Mouse (Mus musculus) stomach, embryonic 15.5 days (tissue): ENCODE data around the gene Thsd7b. TPM values are rescaled to one million over a fixed set of nuclear protein-coding genes. Genes with fewer than 3 reads are reported as not detected.

Experiments used
- ATAC-seq: fragments of 200-750 bp; cut with Nextera tagmentation; 2 replicates; pipeline ENCODE4 v1.8.0; 2017; ENCODE audit warnings: low read depth, moderate number of reproducible peaks, moderate TSS enrichment; ENCODE audit not compliant: insufficient read depth, low FRiP score
- H3K27ac ChIP-seq: fragments of 300-500 bp; sonication (generic); 2 replicates; pipeline ENCODE4 v1.5.1; 2015; ENCODE audit warnings: mild to moderate bottlenecking, inconsistent platforms
- H3K27me3 ChIP-seq: fragments of 300-500 bp; sonication (generic); replicated peaks from 2 replicates; pipeline ENCODE4 v1.6.1; 2015; ENCODE audit warnings: inconsistent platforms
- H3K36me3 ChIP-seq: fragments of 300-500 bp; sonication (generic); 2 replicates; pipeline ENCODE4 v1.6.1; 2015; ENCODE audit warnings: inconsistent platforms
- H3K4me1 ChIP-seq: fragments of 300-500 bp; sonication (generic); 2 replicates; pipeline ENCODE4 v1.6.1; 2015; ENCODE audit warnings: inconsistent platforms
- H3K4me2 ChIP-seq: fragments of 300-500 bp; sonication (generic); 2 replicates; pipeline ENCODE4 v1.6.1; 2015; ENCODE audit warnings: mild to moderate bottlenecking, inconsistent platforms
- H3K4me3 ChIP-seq: fragments of 300-500 bp; sonication (generic); replicated peaks from 2 replicates; pipeline ENCODE4 v1.5.1; 2015; ENCODE audit warnings: inconsistent platforms
- H3K9ac ChIP-seq: fragments of 300-500 bp; sonication (generic); 2 replicates; pipeline ENCODE4 v1.6.1; 2015; ENCODE audit warnings: inconsistent platforms
- H3K9me3 ChIP-seq: fragments of 300-500 bp; sonication (generic); 2 replicates; pipeline ENCODE4 v1.6.1; 2016; ENCODE audit warnings: inconsistent platforms
- WGBS: fragments of 180-500 bp; shearing (Covaris S2); methylation state at CpG from one replicate; pipeline ENCODE4 v1.1.7; 2015; 5-methylcytosine and 5-hydroxymethylcytosine counted together
- polyA plus RNA-seq: library from polyadenylated mRNA; unstranded; fragments of >200 nt; fragmentation: Nextera tagmentation; extraction: Ambion mirVana; gene quantifications from 2 replicates; pipeline ENCODE4 v1.2.1, GENCODE M21; 2015

Gene Thsd7b
- polyA plus RNA-seq, 1 experiment from 2014 or later: 0.64 TPM

DNA sequence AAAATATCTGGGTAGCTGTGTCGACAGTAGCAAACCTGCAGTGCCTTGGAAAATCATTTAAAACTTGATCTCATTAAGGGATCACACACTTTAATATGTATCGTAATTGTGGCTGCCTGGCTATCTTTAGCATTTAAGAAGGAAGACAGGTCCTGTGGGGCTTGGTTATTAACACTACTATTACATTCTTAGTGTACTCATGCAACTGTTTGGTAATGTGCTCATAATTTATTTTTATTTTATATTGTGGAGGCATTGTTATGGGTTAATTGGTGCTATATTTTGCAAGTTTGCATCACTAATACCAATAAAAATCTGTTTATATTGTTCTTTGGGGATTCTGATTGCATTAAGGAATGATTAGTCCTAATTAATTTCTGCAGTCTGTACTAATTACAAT, 265.4 kb downstream of the Thsd7b start:
- Histone ChIP-seq H3K4me3 (no peak overlapping the region), H3K9me3 (no peaks in the 10 kb centered on the region), H3K27me3 (no peaks in the 10 kb centered on the region), H3K27ac (no peak overlapping the region), H3K9ac (no peak overlapping the region), H3K4me1 (no peaks in the 10 kb centered on the region), H3K36me3 (no peaks in the 10 kb centered on the region), H3K4me2 (no peak overlapping the region)
- WGBS: 74% methylated on average over 2 of the region's 2 CpGs
- ATAC-seq: no peak

DNA sequence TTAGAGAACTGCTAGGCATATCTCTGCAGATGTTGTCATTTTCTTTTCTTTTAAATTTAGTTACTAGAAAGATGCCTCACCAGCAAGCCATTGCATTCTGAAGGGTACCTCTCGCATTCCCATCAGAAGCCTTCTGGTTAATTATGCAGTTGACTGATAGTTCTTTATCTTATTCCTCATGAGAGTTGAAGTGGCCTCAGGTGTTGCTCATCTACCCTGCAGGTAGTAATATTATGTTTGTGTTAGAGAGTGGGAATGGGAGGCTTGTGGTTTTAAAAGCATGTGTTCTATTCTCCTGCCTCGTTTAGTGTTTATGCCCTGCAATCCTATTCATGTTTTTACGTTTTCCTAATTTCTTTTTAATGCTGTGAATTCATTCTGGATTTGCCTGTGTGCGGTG, 265.9 kb downstream of the Thsd7b start:
- no peak overlapping the region for H3K9ac ChIP-seq
- 83% methylated on average over 4 of the region's 4 CpGs for WGBS
- ATAC-seq: no peak
- H3K4me1 ChIP-seq: no peaks in the 10 kb centered on the region
- no peaks in the 10 kb centered on the region for H3K27me3 ChIP-seq
- H3K4me3 ChIP-seq: no peak overlapping the region
- no peaks in the 10 kb centered on the region for H3K36me3 ChIP-seq
- H3K9me3 ChIP-seq: no peaks in the 10 kb centered on the region
- no peak overlapping the region for H3K27ac ChIP-seq
- H3K4me2 ChIP-seq: no peak overlapping the region

DNA sequence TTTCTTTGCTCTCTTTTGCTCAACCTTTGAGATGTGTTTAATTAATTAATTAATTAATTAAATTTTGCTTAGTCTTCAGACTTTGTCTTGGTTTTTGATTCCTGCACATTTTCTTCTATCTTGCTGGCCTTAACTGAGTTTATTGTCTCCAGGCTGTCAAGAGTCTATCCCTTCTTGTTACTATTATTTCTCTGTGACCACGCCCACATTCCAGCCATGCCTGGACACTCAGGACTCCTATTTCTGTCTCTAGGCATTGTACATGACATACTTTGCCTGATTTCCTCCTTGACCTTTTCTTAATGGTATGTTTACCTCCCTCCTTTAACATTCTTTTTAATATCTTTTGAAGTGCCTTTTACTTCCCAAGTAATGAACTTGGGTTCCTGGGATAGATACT, 267.6 kb downstream of the Thsd7b start:
- WGBS: 26% methylated on average over 1 of the region's 1 CpGs
- H3K4me3 ChIP-seq: no peak overlapping the region
- no peak for ATAC-seq
- no peaks in the 10 kb centered on the region for H3K36me3 ChIP-seq
- H3K4me2 ChIP-seq: no peak overlapping the region
- H3K27me3 ChIP-seq: no peaks in the 10 kb centered on the region
- H3K9me3 ChIP-seq: no peaks in the 10 kb centered on the region
- H3K4me1 ChIP-seq: no peaks in the 10 kb centered on the region
- no peak overlapping the region for H3K9ac ChIP-seq
- H3K27ac ChIP-seq: no peak overlapping the region

DNA sequence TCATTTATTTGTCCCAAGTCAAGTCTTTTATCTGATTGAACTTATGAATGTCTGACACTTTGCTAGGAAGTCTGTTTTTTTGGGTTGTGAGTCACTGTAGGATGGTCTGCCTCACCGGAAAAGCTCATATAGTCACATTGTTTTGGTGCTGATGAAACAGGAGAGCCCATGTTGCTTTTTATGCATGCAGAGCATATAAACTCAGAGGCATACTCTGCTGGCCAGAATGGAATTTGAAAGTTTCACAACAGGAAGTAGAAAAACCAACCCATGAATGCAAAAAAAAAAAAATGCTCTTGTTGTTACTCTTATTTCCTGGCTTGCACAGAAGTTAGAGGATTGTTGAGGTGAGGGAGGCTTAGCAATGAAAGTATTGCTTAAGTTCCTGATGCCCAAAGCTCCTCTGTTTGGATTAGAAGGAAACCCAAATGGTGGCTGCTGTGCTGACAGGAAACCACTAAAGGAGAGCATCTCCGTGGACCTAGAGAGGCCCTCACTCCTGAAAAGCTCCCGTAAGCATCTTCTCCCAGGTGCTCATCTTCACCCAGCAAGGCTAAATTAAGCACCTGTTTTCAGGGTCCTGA, 269.6 kb downstream of the Thsd7b start:
- H3K4me2 ChIP-seq: no peak overlapping the region
- H3K4me3 ChIP-seq: no peak overlapping the region
- H3K27ac ChIP-seq: no peak overlapping the region
- H3K4me1 ChIP-seq: no peaks in the 10 kb centered on the region
- 78% methylated on average over 3 of the region's 3 CpGs for whole genome bisulfite sequencing
- H3K9me3 ChIP-seq: no peaks in the 10 kb centered on the region
- no peaks in the 10 kb centered on the region for H3K36me3 ChIP-seq
- H3K27me3 ChIP-seq: no peaks in the 10 kb centered on the region
- no peak for ATAC-seq
- no peak overlapping the region for H3K9ac ChIP-seq

DNA sequence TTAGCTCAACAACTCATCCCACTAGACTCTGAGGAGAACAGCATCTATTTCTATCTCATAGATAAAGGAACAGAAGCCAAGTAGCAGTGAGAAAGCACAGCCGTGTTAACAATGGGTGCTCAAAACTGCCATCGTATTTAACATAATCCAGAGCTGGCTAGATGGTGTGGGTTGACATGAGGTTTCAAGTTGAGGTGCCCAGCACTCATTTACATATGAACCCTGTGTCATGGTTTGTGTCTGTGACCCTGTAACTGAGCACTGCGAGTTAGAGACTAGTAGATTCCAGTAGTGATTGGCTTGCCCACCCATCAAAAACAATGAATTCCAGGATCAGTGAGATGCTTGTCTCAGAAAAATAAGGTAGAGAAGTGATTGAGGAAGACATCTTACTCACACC, 270.1 kb downstream of the Thsd7b start:
- H3K36me3 ChIP-seq: no peaks in the 10 kb centered on the region
- no peak for ATAC-seq
- H3K27ac ChIP-seq: no peak overlapping the region
- no peak overlapping the region for H3K4me3 ChIP-seq
- 79% methylated on average over 3 of the region's 3 CpGs for WGBS
- H3K4me1 ChIP-seq: no peaks in the 10 kb centered on the region
- H3K9ac ChIP-seq: no peak overlapping the region
- H3K4me2 ChIP-seq: no peak overlapping the region
- no peaks in the 10 kb centered on the region for H3K27me3 ChIP-seq
- H3K9me3 ChIP-seq: no peaks in the 10 kb centered on the region

DNA sequence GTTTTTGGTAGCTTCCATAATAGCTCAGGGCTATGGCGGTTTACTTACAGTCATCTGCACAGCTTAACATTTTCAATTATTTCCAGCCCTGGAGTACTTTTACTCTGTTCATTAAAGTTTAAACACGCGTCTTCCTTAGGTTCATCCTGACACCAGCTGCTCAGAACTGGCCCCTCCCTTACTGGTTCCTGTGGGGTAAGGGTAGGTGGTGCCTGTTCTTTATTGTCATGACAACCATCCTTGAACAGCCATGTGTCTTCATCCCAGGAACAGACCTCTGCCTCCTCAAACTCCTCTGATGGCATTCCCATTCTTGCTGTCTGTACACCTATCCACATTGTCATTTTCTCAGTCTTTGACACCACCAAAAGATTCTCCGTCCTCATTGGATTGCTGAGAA, 285.0 kb downstream of the Thsd7b start:
- 87% methylated on average over 4 of the region's 4 CpGs for WGBS
- Histone ChIP-seq H3K27me3 (no peaks in the 10 kb centered on the region), H3K9ac (no peak overlapping the region), H3K9me3 (no peaks in the 10 kb centered on the region), H3K27ac (no peak overlapping the region), H3K4me3 (no peak overlapping the region), H3K4me2 (no peak overlapping the region), H3K4me1 (no peaks in the 10 kb centered on the region), H3K36me3 (no peaks in the 10 kb centered on the region)
- ATAC-seq: no peak

DNA sequence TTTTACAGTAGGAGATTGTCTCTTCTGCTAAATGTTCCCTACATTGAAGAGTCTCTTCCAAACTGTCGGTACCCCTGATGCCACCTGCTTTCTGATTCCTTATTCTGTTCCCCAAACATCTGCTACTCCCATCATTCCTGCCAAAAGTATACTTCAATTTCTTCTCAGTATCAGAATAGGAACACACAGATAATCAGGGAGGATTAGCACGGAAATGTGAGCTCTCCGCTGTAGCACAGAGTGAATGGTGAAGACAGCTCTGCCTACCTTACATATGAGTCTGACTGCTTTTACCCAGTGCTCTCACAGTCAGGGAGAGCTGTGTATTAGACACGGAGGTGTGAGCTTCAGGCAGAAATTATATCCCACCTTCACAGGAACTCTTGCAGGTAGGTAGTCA, 286.0 kb downstream of the Thsd7b start:
- Histone ChIP-seq H3K4me2 (no peak overlapping the region), H3K27ac (no peak overlapping the region), H3K9me3 (no peaks in the 10 kb centered on the region), H3K9ac (no peak overlapping the region), H3K36me3 (no peaks in the 10 kb centered on the region), H3K27me3 (no peaks in the 10 kb centered on the region), H3K4me3 (no peak overlapping the region), H3K4me1 (no peaks in the 10 kb centered on the region)
- WGBS: 87% methylated on average over 4 of the region's 4 CpGs
- no peak for ATAC-seq

DNA sequence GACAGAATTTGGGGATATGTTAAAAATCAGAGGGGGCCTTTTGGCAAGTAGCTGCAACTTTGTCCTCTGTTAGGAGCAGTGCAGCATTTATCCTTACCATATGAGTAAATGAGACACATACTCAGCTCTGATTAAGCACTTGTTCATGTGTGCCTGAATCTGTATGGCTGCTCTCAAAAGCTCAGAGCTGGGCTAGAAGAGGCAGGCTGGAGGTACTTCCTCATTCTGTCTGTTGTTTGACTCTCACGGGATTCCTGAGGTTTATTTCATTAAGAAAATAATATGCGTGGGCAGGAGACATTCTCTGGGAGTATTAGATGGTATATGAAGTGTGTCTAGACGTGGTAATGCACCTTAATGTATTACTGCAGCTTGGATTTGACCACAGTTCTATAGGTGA, 286.7 kb downstream of the Thsd7b start:
- H3K4me3 ChIP-seq: no peak overlapping the region
- WGBS: 52% methylated on average over 3 of the region's 3 CpGs
- H3K27ac ChIP-seq: no peak overlapping the region
- H3K9ac ChIP-seq: no peak overlapping the region
- H3K9me3 ChIP-seq: no peaks in the 10 kb centered on the region
- no peaks in the 10 kb centered on the region for H3K4me1 ChIP-seq
- no peaks in the 10 kb centered on the region for H3K27me3 ChIP-seq
- ATAC-seq: no peak
- no peaks in the 10 kb centered on the region for H3K36me3 ChIP-seq
- H3K4me2 ChIP-seq: no peak overlapping the region

DNA sequence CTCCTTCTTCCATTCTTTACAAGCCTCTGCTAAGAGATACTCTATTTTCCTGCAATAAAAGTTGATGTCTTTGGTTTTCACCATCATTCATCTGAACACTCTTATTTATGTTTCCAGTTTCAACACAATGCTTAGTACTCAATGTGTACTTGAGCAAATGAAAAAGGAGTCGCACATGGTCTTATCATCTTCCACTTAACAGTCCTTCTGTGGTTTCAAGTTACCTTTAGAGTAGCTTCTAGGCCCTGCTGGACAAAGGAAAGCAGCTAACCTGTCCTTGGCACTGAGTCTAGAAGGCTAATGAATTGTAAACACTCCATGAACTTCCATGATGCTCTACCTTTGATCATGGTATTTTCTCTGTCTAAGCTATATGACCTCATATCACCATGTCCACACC, 289.6 kb downstream of the Thsd7b start:
- no peaks in the 10 kb centered on the region for H3K27me3 ChIP-seq
- H3K9ac ChIP-seq: no peak overlapping the region
- no peak for ATAC-seq
- WGBS: 36% methylated on average over 1 of the region's 1 CpGs
- no peaks in the 10 kb centered on the region for H3K9me3 ChIP-seq
- H3K4me2 ChIP-seq: no peak overlapping the region
- H3K4me3 ChIP-seq: no peak overlapping the region
- H3K27ac ChIP-seq: no peak overlapping the region
- H3K4me1 ChIP-seq: no peaks in the 10 kb centered on the region
- H3K36me3 ChIP-seq: no peaks in the 10 kb centered on the region

DNA sequence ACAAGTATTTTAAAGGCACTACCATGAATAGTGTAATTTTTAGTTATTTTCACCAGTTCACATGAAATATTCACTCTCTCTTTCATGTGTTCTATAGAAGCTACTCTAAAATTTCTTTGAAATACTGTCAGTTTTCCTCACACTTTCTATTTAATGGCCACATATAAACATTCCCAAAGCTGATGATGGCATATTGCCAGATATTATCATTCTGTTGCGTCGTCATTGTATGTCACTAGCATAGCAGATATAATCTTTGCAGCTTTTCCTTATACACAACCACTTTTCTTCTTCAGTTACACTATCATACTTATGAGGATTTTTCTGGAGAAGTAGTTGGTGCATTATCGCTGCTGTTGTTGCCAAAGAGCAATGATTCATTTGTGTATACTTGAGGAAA, 297.4 kb downstream of the Thsd7b start:
- Histone ChIP-seq H3K9me3 (no peaks in the 10 kb centered on the region), H3K9ac (no peak overlapping the region), H3K36me3 (no peaks in the 10 kb centered on the region), H3K4me3 (no peak overlapping the region), H3K4me1 (no peaks in the 10 kb centered on the region), H3K27ac (no peak overlapping the region), H3K27me3 (no peaks in the 10 kb centered on the region), H3K4me2 (no peak overlapping the region)
- WGBS: 56% methylated on average over 3 of the region's 3 CpGs
- ATAC-seq: no peak

DNA sequence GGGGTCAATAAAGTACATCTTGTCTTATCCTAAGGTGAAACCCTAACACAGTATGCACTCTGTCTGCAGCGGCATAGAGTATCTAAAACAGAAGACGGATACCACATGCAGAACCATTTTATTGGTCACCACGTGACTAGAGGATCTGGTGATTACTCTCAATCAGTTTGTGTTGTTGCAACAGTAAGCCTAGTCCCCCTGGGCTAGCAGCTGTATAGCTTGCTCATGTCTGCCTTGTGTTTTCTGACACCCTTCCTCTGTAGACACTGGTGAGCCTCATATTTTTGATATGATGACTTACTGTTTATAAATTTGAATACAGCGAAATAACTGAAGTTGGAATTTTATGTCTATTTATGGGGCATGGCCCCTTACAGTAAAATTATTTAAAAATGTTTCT, 306.9 kb downstream of the Thsd7b start:
- ATAC-seq: no peak
- Histone ChIP-seq H3K4me1 (no peaks in the 10 kb centered on the region), H3K27me3 (no peaks in the 10 kb centered on the region), H3K4me3 (no peak overlapping the region), H3K4me2 (no peak overlapping the region), H3K9ac (no peak overlapping the region), H3K9me3 (no peaks in the 10 kb centered on the region), H3K36me3 (no peaks in the 10 kb centered on the region), H3K27ac (no peak overlapping the region)
- 70% methylated on average over 4 of the region's 4 CpGs for WGBS

DNA sequence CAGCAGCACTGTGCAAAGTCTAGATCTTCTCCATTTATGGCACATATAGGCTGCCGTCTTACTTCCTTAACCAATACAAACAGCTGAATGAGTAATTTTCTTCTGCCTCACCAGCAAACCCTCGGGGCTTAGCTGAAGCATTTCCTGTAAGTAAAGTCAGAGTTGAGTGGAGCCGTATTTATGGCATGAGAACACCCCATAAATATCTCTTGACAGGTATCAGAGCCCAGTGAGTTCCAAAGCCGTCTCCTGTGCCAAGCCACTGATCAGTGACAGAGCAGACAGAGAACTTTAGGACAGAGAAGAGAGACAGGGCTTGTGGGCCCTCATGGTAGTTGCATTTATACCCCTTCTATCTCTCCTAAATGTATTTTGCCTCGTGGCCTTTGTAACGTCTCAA, 313.5 kb downstream of the Thsd7b start:
- no peak for ATAC-seq
- no peaks in the 10 kb centered on the region for H3K36me3 ChIP-seq
- H3K9ac ChIP-seq: no peak overlapping the region
- no peaks in the 10 kb centered on the region for H3K27me3 ChIP-seq
- no peaks in the 10 kb centered on the region for H3K4me1 ChIP-seq
- H3K9me3 ChIP-seq: no peaks in the 10 kb centered on the region
- H3K4me3 ChIP-seq: no peak overlapping the region
- H3K4me2 ChIP-seq: no peak overlapping the region
- no peak overlapping the region for H3K27ac ChIP-seq
- 46% methylated on average over 6 of the region's 6 CpGs for WGBS

DNA sequence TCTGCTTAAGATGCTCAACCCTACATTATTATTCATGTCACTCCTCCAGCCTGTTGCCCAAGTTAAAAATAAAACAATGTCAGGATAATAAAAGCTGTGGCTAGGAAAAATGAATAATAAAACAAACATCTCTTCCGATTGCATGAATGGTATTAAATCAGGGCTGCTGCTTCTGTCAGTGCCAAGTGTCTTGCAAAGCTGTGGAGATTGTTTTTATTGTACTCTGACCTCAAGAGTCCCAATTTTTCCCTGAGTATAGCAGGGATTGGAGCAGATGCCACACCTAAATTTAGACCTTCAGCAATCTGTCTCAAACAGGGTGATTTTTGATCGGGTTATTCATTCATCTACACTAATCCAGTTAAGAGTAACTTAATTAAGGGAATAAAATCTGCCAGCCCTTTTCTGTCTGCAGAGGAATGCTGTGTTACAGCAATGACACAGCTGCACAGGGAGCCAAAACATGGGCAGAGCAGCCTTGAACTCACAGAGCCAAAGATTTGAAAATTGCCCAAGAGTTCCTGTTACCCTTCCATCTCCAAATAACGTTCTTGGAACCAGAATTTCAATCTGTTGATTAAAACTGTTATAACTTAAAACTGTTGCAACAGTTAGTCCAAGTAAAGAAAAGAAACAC, 316.4 kb downstream of the Thsd7b start:
- Histone ChIP-seq H3K9ac (no peak overlapping the region), H3K9me3 (no peaks in the 10 kb centered on the region), H3K4me2 (no peak overlapping the region), H3K27me3 (no peaks in the 10 kb centered on the region), H3K36me3 (no peaks in the 10 kb centered on the region), H3K4me3 (no peak overlapping the region), H3K4me1 (no peaks in the 10 kb centered on the region), H3K27ac (no peak overlapping the region)
- 60% methylated on average over 3 of the region's 3 CpGs for WGBS
- ATAC-seq: no peak
